Mouse (Mus musculus): ENCODE results near the gene Fscn2.

GRCm38 (mm10) chr11:120315416-120315761 is 45.9 kb upstream of the Fscn2 start:
- TF ChIP-seq CTCF (IDR thresholded peaks at IDR 0.05; ENCODE audit: low read depth) (no peak), EP300 (optimal IDR thresholded peaks at IDR 0.05) (no peak)

Data from stomach, postnatal 0 days (tissue).